Mouse (Mus musculus): ENCODE results near the gene Gabrb1.

DNA sequence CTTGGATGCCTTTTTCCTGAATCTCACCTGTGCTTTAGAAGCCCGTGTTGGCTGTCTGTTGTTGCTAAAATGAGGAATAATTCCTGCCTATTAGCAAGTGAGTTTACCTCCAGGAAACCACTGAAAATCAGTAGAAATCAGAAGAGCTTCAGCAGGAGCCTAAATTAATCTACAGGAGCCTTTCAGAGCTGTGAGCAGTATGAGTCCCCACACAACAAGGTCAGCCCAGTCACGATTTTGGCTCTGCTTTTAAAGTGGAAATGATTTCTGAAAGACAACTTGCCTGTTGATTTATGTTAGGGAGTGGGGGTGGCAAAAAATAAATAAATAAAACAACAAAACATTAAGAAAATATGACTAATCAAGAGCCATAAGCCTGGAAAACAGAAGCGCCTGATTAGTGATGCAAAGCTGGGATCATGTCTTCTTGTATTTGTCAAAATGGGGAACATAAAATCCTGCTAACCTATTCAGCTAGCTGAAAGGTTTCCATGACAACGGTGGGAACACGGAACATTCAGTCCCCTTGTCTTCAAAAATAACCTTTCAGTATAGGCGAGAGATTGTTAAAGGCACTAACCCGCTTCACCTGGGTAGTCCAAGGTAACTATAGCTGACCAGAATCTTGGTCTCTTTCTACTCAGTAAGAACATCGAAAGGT, 312.4 kb downstream of the Gabrb1 start:
- TF ChIP-seq CTCF (IDR thresholded peaks at IDR 0.05; ENCODE audit: low read depth, low read length) (no peak), EP300 (IDR thresholded peaks at IDR 0.05; ENCODE audit: insufficient read depth, low read depth, low read length) (no peak)
